Mouse (Mus musculus): ENCODE data around the gene Rnaseh2b.

DNA sequence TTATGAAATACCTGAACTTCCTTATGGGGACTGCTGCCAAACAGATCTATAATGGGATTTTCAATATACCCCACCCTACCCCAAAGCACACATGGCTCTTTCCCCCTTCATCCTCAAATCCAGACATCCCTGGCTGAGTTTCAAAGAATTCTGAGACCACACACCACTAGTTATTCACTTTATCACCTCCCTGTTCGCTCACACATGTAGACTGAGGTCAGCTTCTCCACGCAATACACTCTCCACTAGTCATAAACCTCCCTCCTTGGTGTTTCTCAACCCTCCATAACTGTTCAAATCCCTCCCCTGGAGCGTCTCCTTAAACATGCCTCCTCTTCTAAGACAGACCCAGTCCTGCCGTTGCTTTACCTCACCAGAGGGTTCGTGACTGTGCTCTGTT lies 31.1 kb downstream of the Rnaseh2b start:
- no peak for TF ChIP-seq CTCF (IDR thresholded peaks at IDR 0.05; ENCODE audit: control insufficient read depth, insufficient read depth, insufficient read length)
- no peak for TF ChIP-seq MYOD1 (IDR thresholded peaks at IDR 0.05; ENCODE audit: control insufficient read depth, insufficient read length, low read depth)

Measured in C2C12 (cell line).